Mouse (Mus musculus) urinary bladder, postnatal 4 days (tissue): ENCODE data around the gene Lmtk3.
A peak's percentile ranks its signal among the peaks of the same experiment; 100 is the strongest.

Experiments
- DNase-seq, 2 experiments: peaks; one replicate each; pipeline ENCODE4 v3.0.0; 2021 to 2022; ENCODE audit warnings: low spot score in 2 of 2

Lmtk3 gene

DNA sequence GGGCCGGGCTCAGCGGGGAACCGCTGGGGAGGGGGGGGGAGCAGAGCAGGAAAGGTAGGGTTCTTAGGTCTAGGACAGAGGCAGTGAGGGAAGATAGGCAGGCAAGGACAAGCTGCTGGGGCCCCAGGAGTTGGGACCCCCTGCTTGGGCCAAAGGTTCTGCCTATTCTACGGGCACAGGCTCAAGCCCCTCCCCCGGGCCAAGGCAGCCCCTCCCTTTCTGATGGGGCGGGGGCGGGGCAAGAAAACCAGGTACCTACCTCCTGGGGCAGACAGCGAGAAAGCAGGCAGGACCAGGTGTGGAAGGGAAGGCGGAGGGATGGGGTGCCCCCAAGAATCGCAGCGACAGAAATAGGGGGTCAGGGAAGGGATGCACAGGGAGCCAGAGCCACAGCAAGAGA lies 24.9 kb downstream of the Lmtk3 start:
- no peak for DNase-seq

DNA sequence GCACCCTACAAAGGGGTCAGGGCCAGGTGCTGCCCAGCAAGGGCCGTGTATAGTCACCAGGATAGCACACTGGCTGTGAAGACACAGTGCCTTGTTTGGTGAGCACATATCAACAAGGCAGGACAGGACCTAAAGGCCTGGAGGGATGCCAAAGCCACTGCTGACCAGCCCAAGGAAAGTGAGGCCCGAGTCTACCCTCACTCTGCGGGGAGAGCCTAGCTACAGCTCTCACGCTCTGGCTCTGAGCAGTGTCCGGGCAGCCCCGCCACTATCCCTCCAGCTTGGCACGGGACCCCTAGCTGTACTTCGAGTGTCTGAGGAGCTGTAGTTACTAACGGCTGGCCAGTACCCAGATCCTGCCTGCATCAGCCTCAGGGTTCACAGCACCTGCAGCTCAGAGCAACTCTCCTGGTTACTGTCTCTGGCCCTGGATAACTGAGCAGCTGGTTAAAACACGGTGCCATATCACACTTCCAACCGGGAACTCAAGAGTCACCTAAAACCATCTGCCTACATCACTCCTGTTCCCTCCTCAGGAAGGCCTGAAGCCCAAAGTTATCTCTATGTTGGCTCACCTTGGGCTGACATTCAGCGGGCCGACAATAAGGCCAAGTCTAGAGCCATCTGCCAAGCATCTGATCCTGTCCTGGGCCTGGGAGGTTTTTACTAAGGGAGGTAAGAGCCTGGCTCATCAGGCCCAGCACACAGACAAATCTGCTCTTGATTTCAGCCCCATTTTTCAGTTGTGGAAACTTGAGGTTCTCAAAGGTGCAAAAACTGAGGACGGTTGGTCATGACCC lies 25.9 kb downstream of the Lmtk3 start:
- no peak for DNase-seq

DNA sequence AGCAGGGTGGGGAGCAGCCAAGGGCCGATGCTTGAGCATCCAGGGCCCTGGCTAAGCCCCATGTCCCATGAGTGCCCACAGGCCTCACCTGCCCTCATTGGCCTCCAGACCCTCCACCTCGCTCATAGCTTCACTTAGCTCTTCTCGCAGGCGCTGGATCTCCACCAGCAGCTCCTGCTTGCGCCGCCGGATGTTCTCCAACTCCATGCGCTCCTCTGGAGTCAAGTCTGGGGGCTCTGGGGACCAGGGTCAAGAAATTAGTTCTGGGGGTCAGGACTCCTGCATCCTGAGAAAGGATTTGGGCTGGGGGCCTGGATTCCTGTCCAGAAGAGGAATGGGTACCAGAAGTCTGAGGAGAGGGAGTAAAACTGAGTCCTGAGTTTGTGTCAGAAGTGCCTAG lies 29.4 kb downstream of the Lmtk3 start:
- no peak for DNase-seq

- DNase-seq = peak; percentile 97 to 99
Measured at GRCm38 (mm10) chr7:45813787-45814779, 30.5 kb downstream of the Lmtk3 start, which contains the start of gene Cyth2. Gene Cyth2, minus strand, starts transcription at chr7:45814581.

DNA sequence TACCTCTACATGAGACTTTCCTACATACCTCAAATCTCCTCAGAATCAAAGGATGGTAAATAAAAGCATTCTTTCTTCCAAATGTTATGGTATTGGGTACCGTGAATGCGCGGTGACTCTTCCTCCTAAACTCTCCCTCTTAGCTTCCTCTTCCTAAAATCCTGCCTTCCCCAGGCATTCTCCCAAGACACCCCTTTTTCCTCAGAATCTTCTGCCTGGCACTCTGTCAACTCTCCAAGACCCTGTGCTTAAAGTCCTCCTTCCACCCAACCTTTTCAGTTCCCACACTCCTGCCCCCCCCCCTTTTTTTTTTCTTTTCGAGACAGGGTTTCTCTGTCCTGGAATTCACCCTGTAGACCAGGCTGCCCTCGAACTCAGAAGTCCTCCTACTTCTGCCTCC lies 31.3 kb downstream of the Lmtk3 start:
- DNase-seq = no peak

DNA sequence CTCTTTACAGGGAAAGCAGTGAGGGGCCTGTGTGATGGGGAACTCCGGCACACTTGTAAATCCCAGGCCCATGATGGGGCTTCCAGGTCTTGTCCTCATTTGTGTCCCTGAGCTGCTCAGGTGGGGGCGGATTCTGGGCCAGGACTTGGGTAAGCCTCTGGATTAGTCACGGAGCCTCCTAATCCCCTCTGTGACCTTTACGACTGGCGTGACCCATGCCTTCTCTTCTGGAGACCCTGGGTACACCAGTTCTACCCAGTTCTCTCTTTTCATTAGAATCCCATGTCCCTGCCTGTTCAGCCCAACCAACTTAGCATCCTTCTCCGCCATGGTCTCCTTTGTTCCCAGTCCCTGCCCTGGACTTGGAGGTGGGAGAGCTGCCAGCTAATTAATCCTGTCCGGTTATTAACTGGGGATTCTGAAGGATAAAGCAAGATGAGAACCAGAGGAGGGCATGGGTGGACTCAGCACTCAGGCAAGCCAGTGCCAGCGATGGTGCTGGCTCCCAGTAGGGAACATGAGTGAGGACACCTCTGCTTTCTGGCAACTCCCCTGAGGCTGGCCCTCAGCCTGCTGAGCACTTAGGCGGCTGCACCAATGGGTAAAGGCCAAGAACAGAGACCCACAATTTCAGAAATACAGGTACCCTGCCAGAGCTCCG lies 31.9 kb downstream of the Lmtk3 start:
- DNase-seq = no peak

DNA sequence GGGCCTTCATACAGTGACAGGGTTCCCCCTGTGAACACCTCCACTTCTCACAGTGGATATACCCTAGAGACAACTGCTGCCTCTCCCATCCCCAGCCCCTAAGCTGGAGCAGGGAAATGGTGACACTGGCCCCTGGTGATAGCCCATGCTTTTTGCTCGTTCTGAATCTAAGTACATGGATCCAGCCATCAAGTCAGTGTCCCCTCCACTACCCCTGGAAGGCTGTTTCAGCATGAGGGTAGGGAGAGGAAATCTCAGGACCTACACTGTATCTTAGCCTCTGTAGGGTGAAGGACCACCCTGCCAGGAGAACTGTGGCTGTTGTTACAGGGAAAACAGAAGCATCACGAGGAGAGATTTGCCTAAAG lies 32.4 kb downstream of the Lmtk3 start:
- no peak for DNase-seq

- no peak for DNase-seq
Measured at GRCm38 (mm10) chr7:45819843-45820242, 36.3 kb downstream of the Lmtk3 start.

- no peak for DNase-seq
Measured at GRCm38 (mm10) chr7:45820913-45821312, 37.4 kb downstream of the Lmtk3 start.

DNA sequence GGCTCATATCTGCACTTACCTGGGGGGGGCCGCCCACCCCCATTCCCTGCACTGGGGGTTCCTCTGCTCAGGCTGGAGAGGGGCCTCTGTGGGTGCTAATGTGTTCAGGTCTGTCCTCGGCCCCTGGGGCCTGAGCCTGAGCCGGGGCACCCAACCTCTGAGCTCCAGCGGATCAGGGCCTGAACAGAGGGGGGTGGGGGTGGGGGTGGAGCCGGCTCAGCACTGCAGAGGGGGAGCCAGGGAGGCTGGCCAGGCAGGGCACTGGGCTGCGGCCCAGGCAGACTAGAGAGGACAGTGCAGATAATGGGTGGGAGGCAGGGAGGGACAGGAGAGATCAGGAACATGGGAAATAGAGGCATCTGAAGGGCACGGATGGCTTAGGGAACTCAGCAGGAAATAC lies 41.1 kb downstream of the Lmtk3 start, which contains the start of gene Kcnj14:
Kcnj14 (minus strand) TSS at position 185 of the 400 bp plus-strand sequence.
- DNase-seq = no peak

DNA sequence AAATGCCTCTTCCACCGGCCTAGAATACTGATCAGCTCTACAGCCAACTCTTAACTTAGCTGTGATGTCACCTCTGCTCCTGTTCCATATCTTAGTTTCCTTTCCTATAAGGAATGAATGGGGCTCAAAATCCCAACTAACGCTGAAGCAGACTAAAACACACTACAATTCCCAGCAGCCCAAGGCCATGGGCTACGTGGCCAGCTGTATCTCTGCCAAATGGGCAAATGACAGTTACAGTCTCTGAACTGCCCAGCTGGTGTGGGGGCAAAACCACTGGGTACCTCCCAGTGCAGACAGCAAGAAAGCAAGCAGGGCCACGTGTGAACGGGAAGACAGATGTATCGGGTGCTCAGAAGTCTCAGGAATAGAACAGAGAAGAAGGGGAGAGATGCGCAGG lies 43.1 kb downstream of the Lmtk3 start:
- no peak for DNase-seq

DNA sequence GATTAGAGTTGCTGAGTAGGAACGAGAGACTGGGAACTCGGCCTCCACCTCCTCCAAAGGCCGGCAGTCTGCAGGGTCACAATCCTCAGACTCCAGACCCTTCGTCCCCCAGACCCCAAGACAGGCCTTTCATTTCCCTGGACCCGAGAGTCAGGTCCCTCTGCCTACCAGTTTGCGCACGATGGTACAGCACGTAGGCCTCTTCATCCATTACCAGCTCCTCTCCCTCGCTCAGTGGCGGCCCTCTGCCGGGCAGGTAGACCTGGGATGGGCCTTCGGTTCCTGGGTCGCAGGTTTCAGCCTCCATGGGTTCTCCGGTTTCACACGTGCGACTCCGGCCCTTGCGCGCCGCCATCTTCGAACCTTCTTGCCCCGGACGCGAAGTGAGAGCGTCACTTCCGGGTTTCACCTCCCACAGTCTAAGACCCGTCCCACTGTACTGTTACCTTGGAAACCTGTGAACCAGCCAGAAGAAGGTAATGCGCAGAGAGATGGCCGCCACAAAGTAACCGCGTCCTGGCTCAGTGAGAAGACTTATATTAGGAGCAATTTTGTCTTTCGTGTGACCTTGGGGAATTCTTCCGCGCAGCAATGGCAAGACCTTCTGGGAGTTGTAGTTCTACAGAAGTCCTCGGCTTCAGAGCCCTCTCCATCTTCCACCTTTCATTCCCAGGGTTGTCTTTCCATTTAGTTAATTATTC lies 47.0 kb downstream of the Lmtk3 start, which contains the start of gene Grwd1:
Grwd1 (minus strand) TSS at position 518 of the 701 bp plus-strand sequence.
- peak; percentile 77 to 80 for DNase-seq

DNA sequence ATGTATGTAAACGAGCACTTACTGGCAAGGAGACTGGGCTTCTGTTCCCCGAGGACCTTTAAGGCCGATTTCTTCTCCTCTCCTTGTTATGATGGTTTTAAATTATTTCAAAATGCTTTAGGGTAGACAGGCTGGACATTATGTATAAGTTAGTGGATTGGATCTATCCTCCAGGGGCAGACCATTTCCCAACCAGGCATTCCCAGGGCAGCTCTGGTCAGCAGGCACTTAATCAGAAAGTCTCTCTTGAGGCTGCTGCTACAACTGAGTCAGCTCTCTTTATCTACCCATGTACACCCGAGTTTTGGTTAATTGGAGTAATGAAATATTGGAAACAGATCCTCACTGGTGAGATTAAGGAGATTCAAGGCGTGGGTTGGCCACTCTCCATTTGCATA lies 47.6 kb downstream of the Lmtk3 start:
- no peak for DNase-seq

DNA sequence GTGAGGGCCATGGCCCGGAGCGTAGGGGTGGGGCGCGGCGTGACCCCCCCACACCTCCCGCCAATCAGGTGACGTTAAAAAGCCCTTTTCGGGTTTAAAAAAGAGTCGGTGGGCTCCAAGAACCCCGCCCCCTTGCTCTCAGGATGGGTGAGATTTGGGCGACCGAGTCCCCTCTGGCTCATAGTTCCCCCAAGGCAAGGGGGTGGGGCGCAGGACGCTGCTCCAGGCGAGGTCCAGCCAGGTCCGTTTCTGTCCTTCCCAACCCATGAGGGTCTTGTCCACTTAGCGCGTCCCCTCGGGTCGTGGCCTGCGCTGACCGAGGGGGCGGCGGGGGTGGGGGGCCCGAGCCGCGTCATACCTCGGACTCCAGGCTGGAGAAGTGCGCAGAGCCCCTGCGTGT lies 48.9 kb downstream of the Lmtk3 start:
- DNase-seq = no peak

DNA sequence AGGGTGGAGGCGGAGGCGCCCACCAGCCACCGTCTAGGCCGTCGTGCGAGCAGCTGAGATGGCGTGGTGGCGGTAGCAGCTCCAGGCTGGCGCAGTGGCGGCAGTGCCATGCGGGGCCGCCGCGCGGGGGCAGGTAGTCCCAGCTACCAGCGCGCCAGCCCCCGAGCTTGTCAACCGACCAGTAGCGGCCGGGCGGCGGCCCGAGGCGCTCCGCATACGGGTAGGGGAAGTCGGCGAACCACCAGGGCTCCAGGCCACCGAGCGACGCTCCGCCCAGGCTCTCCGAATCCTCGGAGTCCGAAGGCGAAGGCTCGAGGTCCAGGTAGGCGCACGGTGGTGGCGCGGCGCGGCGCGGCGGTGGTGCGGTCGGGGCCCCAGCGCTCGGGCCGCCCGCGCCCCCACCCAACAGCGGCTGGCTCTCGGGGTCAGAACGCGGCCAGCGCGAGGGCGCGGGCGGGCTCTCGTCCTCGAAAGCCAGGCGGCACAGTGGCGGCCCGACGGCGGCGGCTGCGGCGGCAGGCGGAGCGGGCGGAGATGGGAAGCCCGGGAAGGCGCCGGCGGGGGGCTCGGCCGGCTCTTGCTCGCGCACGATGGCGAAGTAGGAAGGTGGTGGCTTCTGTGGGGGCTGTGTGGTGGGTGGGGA lies 49.7 kb downstream of the Lmtk3 start:
- DNase-seq = no peak

DNA sequence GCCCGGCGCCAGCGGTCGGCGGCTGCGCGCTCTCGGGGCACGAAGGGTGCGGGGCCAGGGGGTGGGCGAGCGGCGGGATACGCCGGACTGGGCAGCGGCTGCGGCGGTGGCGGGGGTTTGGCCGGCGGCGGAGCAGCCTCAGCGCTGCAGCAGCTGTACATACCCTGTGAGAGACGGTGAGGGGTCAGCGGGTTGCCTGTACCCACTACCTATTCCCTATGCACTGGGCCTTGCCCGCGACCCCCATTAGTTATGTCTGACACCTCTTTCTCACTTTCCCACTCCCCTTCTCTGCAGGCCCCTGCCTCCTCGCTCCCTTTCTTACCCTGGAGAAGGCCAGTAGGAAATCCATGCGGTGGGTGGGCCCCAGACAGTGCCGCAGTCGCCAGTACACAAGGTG lies 50.4 kb downstream of the Lmtk3 start:
- DNase-seq = no peak

DNA sequence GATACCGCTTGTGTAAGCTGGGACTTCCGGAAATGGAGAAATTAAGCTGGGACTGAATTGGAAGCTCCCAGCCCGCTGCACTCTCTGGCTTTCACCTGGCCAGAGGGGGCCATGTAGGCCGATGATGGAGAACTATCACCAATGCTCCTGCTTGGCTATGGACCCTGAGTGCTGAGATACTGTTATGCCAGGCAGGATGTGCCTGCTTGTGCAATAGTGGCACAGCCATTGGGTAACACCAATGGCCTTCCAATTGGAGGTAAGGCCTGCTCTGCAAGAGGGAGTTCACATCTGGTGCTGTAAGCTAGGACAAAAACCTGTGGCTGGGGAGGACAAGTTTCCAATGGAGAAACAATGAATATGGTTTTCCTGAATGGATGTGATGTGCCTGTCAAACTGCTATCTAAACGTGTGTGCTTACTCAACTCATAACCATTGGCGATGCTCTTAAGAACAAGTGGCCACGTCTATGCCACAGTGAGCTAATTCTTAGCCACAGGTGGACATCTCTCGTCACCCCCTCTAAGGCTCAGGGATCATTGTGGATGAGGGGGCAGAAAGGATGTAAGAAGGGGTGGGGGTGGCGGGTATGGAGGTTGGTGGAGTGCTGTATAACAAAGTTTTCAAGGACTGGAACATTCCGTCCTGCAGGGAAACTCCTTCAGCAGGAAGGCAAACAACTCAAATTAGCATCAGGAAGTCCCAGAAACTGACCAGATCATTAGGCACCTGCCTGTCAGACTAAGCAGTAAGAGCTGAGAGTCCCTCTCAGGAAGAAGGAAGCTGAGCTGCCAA lies 59.6 kb downstream of the Lmtk3 start:
- no peak for DNase-seq

DNA sequence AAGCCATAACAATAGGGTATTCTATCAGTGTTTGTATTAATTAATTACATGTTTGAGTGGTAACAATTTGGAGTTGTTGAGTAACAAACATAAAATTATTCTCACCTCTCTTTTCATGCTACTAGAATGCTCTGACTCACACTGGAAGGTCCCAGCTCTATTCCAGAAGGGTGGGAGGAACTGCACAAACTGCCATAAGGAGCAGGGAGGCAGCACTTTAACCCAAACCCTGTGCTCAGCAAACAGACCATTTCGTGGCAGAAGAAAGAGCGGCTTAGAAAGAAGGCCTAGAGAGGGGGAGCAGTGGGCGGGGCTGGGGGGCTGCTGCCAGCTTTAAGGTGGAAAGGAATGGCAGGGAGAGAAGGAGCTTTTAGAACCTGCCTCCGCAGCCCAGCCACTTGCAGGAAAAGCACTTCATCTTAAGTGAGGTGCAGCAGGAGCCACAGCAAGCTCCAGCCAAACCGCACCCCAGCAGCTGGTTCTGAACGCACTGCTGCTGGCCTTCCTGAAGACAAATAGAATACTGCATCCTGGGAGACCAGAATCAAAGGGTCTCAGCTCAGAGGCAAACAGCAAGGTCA lies 65.0 kb downstream of the Lmtk3 start:
- DNase-seq = no peak

DNA sequence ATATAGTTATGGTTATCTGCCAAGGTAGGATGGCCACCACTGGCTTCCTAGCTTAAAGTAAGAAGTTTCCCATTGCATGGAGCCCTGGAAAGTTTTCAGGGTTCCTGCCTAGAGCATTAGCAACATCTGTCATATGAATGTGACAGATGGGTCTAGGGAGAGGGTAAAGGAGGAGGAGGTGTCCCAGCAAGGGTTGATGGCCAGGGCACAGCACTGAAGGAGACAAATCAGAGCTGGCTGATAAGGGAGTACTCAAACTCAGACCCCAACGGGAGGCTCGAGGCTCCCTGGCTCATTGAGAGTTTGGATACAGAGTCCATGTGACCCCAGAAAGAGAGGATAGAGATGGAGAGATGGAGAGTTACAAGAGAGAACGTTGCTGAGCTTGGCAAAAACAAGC lies 67.1 kb downstream of the Lmtk3 start:
- DNase-seq = no peak

- DNase-seq = no peak
Measured at GRCm38 (mm10) chr7:45853089-45853488, 69.6 kb downstream of the Lmtk3 start.
